Mouse (Mus musculus) inflammation-experienced regulatory T-cells, adult 6 months (primary cell): ENCODE results near the gene Gdap1l1. TPM values are rescaled to one million over a fixed set of nuclear protein-coding genes. Genes with fewer than 3 reads are reported as not detected.

ENCODE experiments used
- ATAC-seq: one replicate; pipeline ENCODE4 v1.8.0; 2017
- polyA plus RNA-seq, 3 experiments: library from polyadenylated mRNA; unstranded; fragments of 100-300 nt; shearing (Covaris generic); gene quantifications; one replicate each; pipeline ENCODE4 v1.2.1; 2017

Gene Gdap1l1
- polyA plus RNA-seq, 3 experiments from 2014 or later = 0.39 TPM; not detected in 2

- no peak for ATAC-seq
Observed at GRCm38 (mm10) chr2:163466771-163467170, 28.5 kb downstream of the Gdap1l1 start.

- ATAC-seq = no peak
Observed at GRCm38 (mm10) chr2:163467585-163467984, 29.3 kb downstream of the Gdap1l1 start.

GRCm38 (mm10) chr2:163468866-163469265 lies 30.6 kb downstream of the Gdap1l1 start:
- no peak for ATAC-seq

GRCm38 (mm10) chr2:163469711-163470110 lies 31.4 kb downstream of the Gdap1l1 start:
- no peak for ATAC-seq

- no peak for ATAC-seq
Observed at GRCm38 (mm10) chr2:163471136-163471535, 32.9 kb downstream of the Gdap1l1 start.

- peak; percentile 38 for ATAC-seq
Observed at GRCm38 (mm10) chr2:163471710-163472465, 33.6 kb downstream of the Gdap1l1 start.

- ATAC-seq = peak; percentile 95
Observed at GRCm38 (mm10) chr2:163472466-163472851, 34.2 kb downstream of the Gdap1l1 start, which contains the start of gene Fitm2. Fitm2 (minus strand) TSS chr2:163472629.

GRCm38 (mm10) chr2:163480191-163480825 lies 42.0 kb downstream of the Gdap1l1 start:
- no peak for ATAC-seq

- ATAC-seq = no peak
Observed at GRCm38 (mm10) chr2:163481539-163482029, 43.3 kb downstream of the Gdap1l1 start.

GRCm38 (mm10) chr2:163487360-163487759 lies 49.1 kb downstream of the Gdap1l1 start:
- no peak for ATAC-seq

- no peak for ATAC-seq
Observed at GRCm38 (mm10) chr2:163489725-163490291, 51.5 kb downstream of the Gdap1l1 start.

GRCm38 (mm10) chr2:163490656-163491055 lies 52.4 kb downstream of the Gdap1l1 start:
- no peak for ATAC-seq

- no peak for ATAC-seq
Observed at GRCm38 (mm10) chr2:163491351-163491750, 53.1 kb downstream of the Gdap1l1 start.

GRCm38 (mm10) chr2:163492018-163492417 lies 53.7 kb downstream of the Gdap1l1 start, which contains the start of gene R3hdml:
R3hdml (plus strand) TSS chr2:163492318.
- no peak for ATAC-seq

GRCm38 (mm10) chr2:163493031-163493430 lies 54.8 kb downstream of the Gdap1l1 start:
- no peak for ATAC-seq

- no peak for ATAC-seq
Observed at GRCm38 (mm10) chr2:163493976-163494375, 55.7 kb downstream of the Gdap1l1 start.

- ATAC-seq = no peak
Observed at GRCm38 (mm10) chr2:163494456-163494855, 56.2 kb downstream of the Gdap1l1 start.

- no peak for ATAC-seq
Observed at GRCm38 (mm10) chr2:163502219-163502618, 63.9 kb downstream of the Gdap1l1 start.

GRCm38 (mm10) chr2:163503191-163503590 lies 64.9 kb downstream of the Gdap1l1 start:
- ATAC-seq = no peak
